Mouse (Mus musculus): ENCODE results near the gene Rab30. TPM values are rescaled to one million over a fixed set of nuclear protein-coding genes. Genes with fewer than 3 reads are reported as not detected.

The Rab30 gene
- polyA plus RNA-seq, 1 experiment from 2014 or later = 8.3 TPM

DNA sequence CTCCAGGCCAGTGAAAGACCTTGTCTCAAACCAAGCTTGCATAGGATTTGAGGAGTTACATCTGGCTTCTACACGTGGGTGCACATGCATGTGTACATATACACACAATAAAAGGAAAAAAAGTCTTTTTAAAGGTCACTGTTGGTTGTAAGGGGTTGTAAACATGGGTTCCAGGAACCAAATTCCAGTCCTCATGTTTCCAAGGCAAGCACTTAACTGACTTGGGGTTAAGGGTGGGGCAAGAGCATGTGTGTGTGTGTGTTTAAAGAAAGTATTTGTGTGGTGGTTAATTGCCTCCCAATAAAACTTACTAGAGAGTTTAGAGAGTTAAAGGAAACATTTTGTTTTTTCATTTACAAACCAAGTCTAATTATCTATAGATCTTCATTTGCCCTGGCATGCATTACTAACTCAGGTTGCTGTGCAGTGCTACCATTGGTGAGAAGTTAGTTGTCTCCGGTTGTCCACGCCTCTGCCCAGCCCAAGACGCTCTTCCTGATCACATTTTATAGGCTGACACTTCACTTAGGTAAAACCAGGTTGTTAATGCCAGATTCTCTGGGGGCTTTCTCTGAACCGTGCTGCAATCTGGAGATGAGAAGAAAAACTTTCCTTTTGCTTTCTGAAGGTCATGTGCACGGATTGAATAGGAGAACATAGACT is 143.7 kb downstream of the Rab30 start:
- Histone ChIP-seq H3K4me2 (no peak overlapping the region), H3K27ac (ENCODE audit: low read depth, low read length) (0 out of 2 replicates have a peak overlapping the region, but pooled peaks have one; percentile 41), H3K36me3 (ENCODE audit: control insufficient read depth, insufficient read depth, low read length) (no peaks in the 10 kb centered on the region), H3K9ac (ENCODE audit: low read depth, low read length) (no peak overlapping the region), H3K4me3 (ENCODE audit: low read depth, low read length) (no peak overlapping the region), H3K4me1 (ENCODE audit: control insufficient read depth, insufficient read depth, low read length) (0 out of 2 replicates have a peak, but pooled peaks cover 3% of the 10 kb centered on the region), H3K9me3 (replicated peaks; ENCODE audit: control insufficient read depth, low read length) (no peaks in the 10 kb centered on the region), H3K27me3 (ENCODE audit: control insufficient read depth, insufficient read depth, low read length) (no peaks in the 10 kb centered on the region)
- WGBS (ENCODE audit: insufficient replicate concordance) = 86% methylated on average over 6 of the region's 6 CpGs
- no peak for ATAC-seq (replicated peaks; ENCODE audit: insufficient number of reproducible peaks, low FRiP score, low TSS enrichment)

DNA sequence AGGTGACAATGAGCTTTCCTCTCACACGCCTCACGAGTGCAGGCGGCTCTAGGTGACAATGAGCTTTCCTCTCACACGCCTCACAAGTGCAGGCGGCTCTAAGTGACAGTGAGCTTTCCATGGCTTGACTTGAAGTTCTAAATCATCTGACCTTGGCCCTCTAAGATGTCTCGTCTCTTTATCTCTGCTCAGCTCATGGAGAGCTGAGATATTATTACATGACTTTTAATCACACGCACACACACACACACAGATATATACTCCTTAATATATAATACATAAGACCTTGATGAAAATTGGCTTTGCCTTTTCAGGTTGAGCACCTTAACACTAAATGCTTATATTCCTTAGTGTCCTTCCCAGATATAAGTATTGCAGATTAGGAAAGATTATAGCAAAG is 145.4 kb downstream of the Rab30 start:
- H3K36me3 ChIP-seq (ENCODE audit: control insufficient read depth, insufficient read depth, low read length) = no peaks in the 10 kb centered on the region
- H3K27ac ChIP-seq (ENCODE audit: low read depth, low read length) = peak overlapping the region; percentile 5; the same call in 1 of the 2 replicates
- H3K9ac ChIP-seq (ENCODE audit: low read depth, low read length) = no peak overlapping the region
- 0 out of 2 replicates have a peak, but pooled peaks cover 6% of the 10 kb centered on the region for H3K4me1 ChIP-seq (ENCODE audit: control insufficient read depth, insufficient read depth, low read length)
- 50% methylated on average over 7 of the region's 7 CpGs for WGBS (ENCODE audit: insufficient replicate concordance)
- no peaks in the 10 kb centered on the region for H3K9me3 ChIP-seq (replicated peaks; ENCODE audit: control insufficient read depth, low read length)
- no peak overlapping the region for H3K4me3 ChIP-seq (ENCODE audit: low read depth, low read length)
- no peaks in the 10 kb centered on the region for H3K27me3 ChIP-seq (ENCODE audit: control insufficient read depth, insufficient read depth, low read length)
- no peak overlapping the region for H3K4me2 ChIP-seq
- no peak for ATAC-seq (replicated peaks; ENCODE audit: insufficient number of reproducible peaks, low FRiP score, low TSS enrichment)

DNA sequence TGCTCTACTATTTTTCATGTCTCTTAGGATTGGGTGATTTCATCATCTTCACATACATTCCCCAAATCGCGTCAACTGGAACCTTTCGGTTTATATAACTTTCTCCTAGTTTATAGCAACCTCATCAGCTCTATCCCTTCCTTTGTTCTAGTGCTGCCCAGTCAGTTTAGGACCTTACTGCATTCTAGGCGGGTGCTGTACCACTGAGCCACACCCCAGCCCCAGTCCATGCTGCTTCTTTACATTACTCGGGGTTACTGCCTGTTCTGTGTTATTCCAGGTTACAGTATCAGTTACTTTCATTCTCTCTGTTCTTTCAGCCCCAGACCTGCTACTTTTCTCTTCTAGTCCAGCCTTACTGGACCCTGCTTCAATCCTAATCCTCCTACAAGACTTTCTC is 145.8 kb downstream of the Rab30 start:
- no peak for ATAC-seq (replicated peaks; ENCODE audit: insufficient number of reproducible peaks, low FRiP score, low TSS enrichment)
- WGBS (ENCODE audit: insufficient replicate concordance) = 87% methylated on average over 5 of the region's 5 CpGs
- Histone ChIP-seq H3K27ac (ENCODE audit: low read depth, low read length) (no peak overlapping the region), H3K27me3 (ENCODE audit: control insufficient read depth, insufficient read depth, low read length) (no peaks in the 10 kb centered on the region), H3K9ac (ENCODE audit: low read depth, low read length) (no peak overlapping the region), H3K4me2 (no peak overlapping the region), H3K36me3 (ENCODE audit: control insufficient read depth, insufficient read depth, low read length) (no peaks in the 10 kb centered on the region), H3K4me3 (ENCODE audit: low read depth, low read length) (no peak overlapping the region), H3K4me1 (ENCODE audit: control insufficient read depth, insufficient read depth, low read length) (0 out of 2 replicates have a peak, but pooled peaks cover 6% of the 10 kb centered on the region), H3K9me3 (replicated peaks; ENCODE audit: control insufficient read depth, low read length) (no peaks in the 10 kb centered on the region)

DNA sequence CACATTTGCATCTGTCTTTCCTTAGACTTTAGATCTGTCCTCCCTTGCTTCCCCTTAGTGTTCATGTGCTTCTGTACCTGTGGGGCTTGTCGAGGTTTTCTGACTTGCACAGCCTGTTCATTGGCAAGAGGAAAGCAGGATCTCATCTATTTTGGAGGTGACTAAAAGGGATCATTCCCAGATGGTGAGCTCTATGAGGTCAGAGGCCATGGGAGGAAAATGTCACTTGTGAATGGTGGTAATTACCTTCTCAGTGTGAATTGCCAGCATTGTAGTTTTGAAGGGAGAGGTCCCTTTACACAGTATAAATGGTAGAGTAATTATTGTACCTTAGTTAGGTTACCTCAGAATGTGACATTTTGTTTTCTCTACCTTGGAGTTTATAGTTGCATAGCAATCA is 148.8 kb downstream of the Rab30 start:
- H3K4me3 ChIP-seq (ENCODE audit: low read depth, low read length) = no peak overlapping the region
- ATAC-seq (replicated peaks; ENCODE audit: insufficient number of reproducible peaks, low FRiP score, low TSS enrichment) = no peak
- H3K4me1 ChIP-seq (ENCODE audit: control insufficient read depth, insufficient read depth, low read length) = 0 out of 2 replicates have a peak, but pooled peaks cover 6% of the 10 kb centered on the region
- no peak overlapping the region for H3K27ac ChIP-seq (ENCODE audit: low read depth, low read length)
- H3K9me3 ChIP-seq (replicated peaks; ENCODE audit: control insufficient read depth, low read length) = no peaks in the 10 kb centered on the region
- no peak overlapping the region for H3K4me2 ChIP-seq
- H3K36me3 ChIP-seq (ENCODE audit: control insufficient read depth, insufficient read depth, low read length) = no peaks in the 10 kb centered on the region
- WGBS (ENCODE audit: insufficient replicate concordance) = 64% methylated on average over 1 of the region's 1 CpGs
- no peak overlapping the region for H3K9ac ChIP-seq (ENCODE audit: low read depth, low read length)
- H3K27me3 ChIP-seq (ENCODE audit: control insufficient read depth, insufficient read depth, low read length) = no peaks in the 10 kb centered on the region

DNA sequence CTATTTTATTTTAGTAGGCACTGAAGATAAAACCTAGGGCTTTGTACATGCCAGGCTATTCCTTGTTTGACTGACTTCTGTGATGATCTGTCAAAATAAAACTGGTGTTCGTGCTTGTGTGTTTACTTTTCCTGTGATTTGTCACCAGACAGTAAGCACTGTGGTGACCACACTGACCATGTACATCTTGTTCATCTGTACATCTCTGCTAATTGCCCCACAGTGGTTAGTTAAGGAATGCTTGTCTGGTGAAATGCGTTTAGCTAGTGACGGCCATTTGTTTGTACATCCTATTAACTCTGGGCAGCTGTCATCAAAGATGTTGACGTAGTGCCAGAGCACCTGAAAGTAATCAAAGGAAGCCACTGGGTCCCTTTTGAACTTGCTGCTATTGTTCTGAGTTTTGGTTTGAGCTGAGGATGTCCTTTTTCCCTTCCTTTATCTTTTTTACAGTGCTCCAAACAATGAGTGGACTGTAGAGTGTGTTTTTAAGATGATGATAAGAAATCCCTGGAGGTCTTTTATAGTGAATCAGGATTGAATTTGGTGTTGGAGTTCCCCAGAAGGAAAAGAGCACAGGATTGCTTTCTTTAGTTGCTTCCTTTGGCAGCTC is 149.3 kb downstream of the Rab30 start:
- H3K9ac ChIP-seq (ENCODE audit: low read depth, low read length) = no peak overlapping the region
- 38% methylated on average over 4 of the region's 4 CpGs for WGBS (ENCODE audit: insufficient replicate concordance)
- no peak for ATAC-seq (replicated peaks; ENCODE audit: insufficient number of reproducible peaks, low FRiP score, low TSS enrichment)

DNA sequence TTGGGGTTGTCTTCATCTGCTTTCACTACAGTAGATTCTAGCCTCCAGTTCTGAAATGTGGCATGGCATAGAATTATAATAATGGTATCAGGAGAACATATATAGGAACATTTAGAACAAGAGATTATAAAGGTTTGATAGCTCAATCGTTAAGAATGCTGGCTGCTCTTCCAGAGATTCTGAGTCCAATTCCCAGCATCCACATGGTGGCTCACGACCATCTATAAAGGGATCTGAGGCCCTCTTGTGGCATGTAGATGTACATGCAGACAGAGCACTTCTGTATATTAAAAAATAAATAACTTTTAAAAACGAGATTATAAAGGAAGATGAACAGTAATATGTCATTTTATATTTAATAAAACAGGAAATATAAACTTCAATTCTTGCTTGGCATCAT is 152.1 kb downstream of the Rab30 start:
- no peak for ATAC-seq (replicated peaks; ENCODE audit: insufficient number of reproducible peaks, low FRiP score, low TSS enrichment)
- H3K4me2 ChIP-seq = no peak overlapping the region
- H3K9me3 ChIP-seq (replicated peaks; ENCODE audit: control insufficient read depth, low read length) = no peaks in the 10 kb centered on the region
- H3K4me1 ChIP-seq (ENCODE audit: control insufficient read depth, insufficient read depth, low read length) = 0 out of 2 replicates have a peak, but pooled peaks cover 4% of the 10 kb centered on the region
- no peak overlapping the region for H3K4me3 ChIP-seq (ENCODE audit: low read depth, low read length)
- no peak overlapping the region for H3K27ac ChIP-seq (ENCODE audit: low read depth, low read length)
- no peak overlapping the region for H3K9ac ChIP-seq (ENCODE audit: low read depth, low read length)
- WGBS (ENCODE audit: insufficient replicate concordance) = 49% methylated on average over 3 of the region's 3 CpGs
- no peaks in the 10 kb centered on the region for H3K36me3 ChIP-seq (ENCODE audit: control insufficient read depth, insufficient read depth, low read length)
- no peaks in the 10 kb centered on the region for H3K27me3 ChIP-seq (ENCODE audit: control insufficient read depth, insufficient read depth, low read length)

More for the DNA sequence above, 149.3 kb downstream of the Rab30 start:
- Histone ChIP-seq H3K36me3 (ENCODE audit: control insufficient read depth, insufficient read depth, low read length) (no peaks in the 10 kb centered on the region), H3K27me3 (ENCODE audit: control insufficient read depth, insufficient read depth, low read length) (no peaks in the 10 kb centered on the region), H3K4me3 (ENCODE audit: low read depth, low read length) (no peak overlapping the region), H3K4me1 (ENCODE audit: control insufficient read depth, insufficient read depth, low read length) (0 out of 2 replicates have a peak, but pooled peaks cover 6% of the 10 kb centered on the region), H3K4me2 (no peak overlapping the region), H3K27ac (ENCODE audit: low read depth, low read length) (no peak overlapping the region), H3K9me3 (replicated peaks; ENCODE audit: control insufficient read depth, low read length) (no peaks in the 10 kb centered on the region)

Other genes with a start within 250 kb of the Rab30 start
- 49.8 and 57.3 TPM in 2 replicates for gene Ccdc90b, start 180.5 kb upstream of the Rab30 start, polyA plus RNA-seq (2014; fragmentation: Nextera tagmentation; extraction: Ambion mirVana)
- gene Ankrd42, start 104.5 kb upstream of the Rab30 start, polyA plus RNA-seq (2014; fragmentation: Nextera tagmentation; extraction: Ambion mirVana) = 3.9 and 4.4 TPM in 2 replicates
- gene Pcf11, start 71.7 kb upstream of the Rab30 start, polyA plus RNA-seq (2014; fragmentation: Nextera tagmentation; extraction: Ambion mirVana) = 14.1 and 15.7 TPM in 2 replicates
- 11.3 and 11.7 TPM in 2 replicates for gene Ddias, start 132.6 kb downstream of the Rab30 start, polyA plus RNA-seq (2014; fragmentation: Nextera tagmentation; extraction: Ambion mirVana)
- 17.5 and 18.2 TPM in 2 replicates for gene Prcp, start 132.9 kb downstream of the Rab30 start, polyA plus RNA-seq (2014; fragmentation: Nextera tagmentation; extraction: Ambion mirVana)

All from heart, embryonic 11.5 days (tissue).